Mouse (Mus musculus): ENCODE measurements around the gene Olfr472. TPM values are rescaled to one million over a fixed set of nuclear protein-coding genes. Genes with fewer than 3 reads are reported as not detected.
"Not testable (repeated sequence)": the region's sequence is repeated elsewhere in the genome, so short reads cannot be mapped to it uniquely, and the experiment has no call there.

Gene Olfr472
- polyA plus RNA-seq (2012; rRNA removed), result not detected in 2 replicates

DNA sequence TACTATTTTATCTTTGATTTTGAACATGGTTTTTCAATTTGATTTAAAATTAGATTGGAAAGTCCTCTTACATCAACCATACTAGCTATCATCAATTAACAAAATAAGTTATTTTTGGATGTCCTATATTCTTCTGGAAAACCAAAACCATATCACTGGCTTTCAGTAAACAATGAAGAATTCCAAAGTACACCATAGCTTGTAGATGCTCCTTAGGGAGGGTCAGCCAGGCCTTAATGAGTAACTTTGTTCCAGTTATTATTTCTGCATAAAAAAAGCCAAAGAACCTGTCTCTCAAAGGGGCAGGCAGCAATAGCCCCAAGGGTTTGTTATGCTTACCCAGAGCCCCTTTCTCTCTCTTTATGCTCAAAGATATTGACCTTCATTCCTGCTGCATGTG lies at the start of gene Olfr472:
Olfr472 (plus strand) TSS at position 301 of the 400 bp plus-strand sequence.
- DNase-seq (ENCODE audit: low spot score), result no peak

- DNase-seq (ENCODE audit: low spot score), result no peak
Measured at GRCm38 (mm10) chr7:107930146-107930545, 32.4 kb downstream of the Olfr472 start, which contains the start of gene Olfr473. TSS of gene Olfr473 (plus strand) at chr7:107930446.

DNA sequence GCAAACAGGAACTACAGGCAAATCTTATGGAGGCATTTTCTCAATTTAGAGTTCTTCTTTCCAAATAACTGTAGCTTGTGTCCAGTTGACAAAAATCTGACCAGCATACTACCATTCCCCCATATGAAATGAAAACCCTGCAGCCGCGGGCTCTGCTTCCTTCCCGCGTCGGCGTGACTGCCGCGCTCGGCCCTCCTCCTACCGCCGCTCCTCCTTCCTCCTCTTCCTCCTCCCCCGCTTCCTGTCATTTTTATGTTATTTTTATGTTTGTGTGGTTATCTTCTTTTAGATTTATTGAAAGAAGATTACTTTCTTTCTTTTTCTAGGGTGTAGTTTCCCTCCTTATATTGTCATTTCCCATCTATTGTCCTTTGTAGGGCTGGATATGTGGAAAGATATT lies 54.8 kb downstream of the Olfr472 start:
- not testable (repeated sequence) for DNase-seq (ENCODE audit: low spot score)

- DNase-seq (ENCODE audit: low spot score), result no peak
Measured at GRCm38 (mm10) chr7:107954343-107954742, 56.6 kb downstream of the Olfr472 start, which contains the start of gene Olfr474. TSS of gene Olfr474 (plus strand) at chr7:107954643.

Other genes with a start within 250 kb of the Olfr472 start
- gene Cyb5r2, start 139.9 kb upstream of the Olfr472 start, polyA plus RNA-seq (2012; rRNA removed), result 0.13 TPM in 1 of 2 replicates, not detected in the other
- gene Ovch2, start 96.7 kb upstream of the Olfr472 start, polyA plus RNA-seq (2012; rRNA removed), result not detected in 2 replicates
- not detected in 2 replicates for gene Olfr467, start 85.6 kb upstream of the Olfr472 start, polyA plus RNA-seq (2012; rRNA removed)
- not detected in 2 replicates for gene Olfr469, start 72.4 kb upstream of the Olfr472 start, polyA plus RNA-seq (2012; rRNA removed)
- gene Olfr470, start 50.4 kb upstream of the Olfr472 start, polyA plus RNA-seq (2012; rRNA removed), result not detected in 2 replicates
- gene Olfr473, start 32.5 kb downstream of the Olfr472 start, polyA plus RNA-seq (2012; rRNA removed), result not detected in 2 replicates
- not detected in 2 replicates for gene Olfr474, start 56.7 kb downstream of the Olfr472 start, polyA plus RNA-seq (2012; rRNA removed)
- gene Olfr476, start 66.9 kb downstream of the Olfr472 start, polyA plus RNA-seq (2012; rRNA removed), result not detected in 2 replicates
- gene Olfr477, start 88.8 kb downstream of the Olfr472 start, polyA plus RNA-seq (2012; rRNA removed), result not detected in 2 replicates
- gene Olfr478, start 136.1 kb downstream of the Olfr472 start, polyA plus RNA-seq (2012; rRNA removed), result not detected in 2 replicates
- gene Olfr479, start 152.8 kb downstream of the Olfr472 start, polyA plus RNA-seq (2012; rRNA removed), result not detected in 2 replicates
- not detected in 2 replicates for gene Olfr480, start 169.4 kb downstream of the Olfr472 start, polyA plus RNA-seq (2012; rRNA removed)
- gene Olfr481, start 182.0 kb downstream of the Olfr472 start, polyA plus RNA-seq (2012; rRNA removed), result not detected in 2 replicates
- gene Olfr482, start 199.7 kb downstream of the Olfr472 start, polyA plus RNA-seq (2012; rRNA removed), result 0.06 and 0.07 TPM in 2 replicates
- not detected in 2 replicates for gene Olfr483, start 202.9 kb downstream of the Olfr472 start, polyA plus RNA-seq (2012; rRNA removed)
- gene Olfr484, start 229.5 kb downstream of the Olfr472 start, polyA plus RNA-seq (2012; rRNA removed), result not detected in 2 replicates

Measured in urinary bladder, adult 2 months (tissue).